Mouse (Mus musculus) fibroblast of lung, adult 2 months (primary cell): Measurements from ENCODE around the gene Mfsd10.
"Not testable (repeated sequence)": the region's sequence is repeated elsewhere in the genome, so short reads cannot be mapped to it uniquely, and the experiment has no call there.

Experiments
- DNase-seq: peaks from one replicate; pipeline ENCODE4 v3.0.0-alpha.2; 2011; ENCODE audit warnings: low read depth

The Mfsd10 gene

DNA sequence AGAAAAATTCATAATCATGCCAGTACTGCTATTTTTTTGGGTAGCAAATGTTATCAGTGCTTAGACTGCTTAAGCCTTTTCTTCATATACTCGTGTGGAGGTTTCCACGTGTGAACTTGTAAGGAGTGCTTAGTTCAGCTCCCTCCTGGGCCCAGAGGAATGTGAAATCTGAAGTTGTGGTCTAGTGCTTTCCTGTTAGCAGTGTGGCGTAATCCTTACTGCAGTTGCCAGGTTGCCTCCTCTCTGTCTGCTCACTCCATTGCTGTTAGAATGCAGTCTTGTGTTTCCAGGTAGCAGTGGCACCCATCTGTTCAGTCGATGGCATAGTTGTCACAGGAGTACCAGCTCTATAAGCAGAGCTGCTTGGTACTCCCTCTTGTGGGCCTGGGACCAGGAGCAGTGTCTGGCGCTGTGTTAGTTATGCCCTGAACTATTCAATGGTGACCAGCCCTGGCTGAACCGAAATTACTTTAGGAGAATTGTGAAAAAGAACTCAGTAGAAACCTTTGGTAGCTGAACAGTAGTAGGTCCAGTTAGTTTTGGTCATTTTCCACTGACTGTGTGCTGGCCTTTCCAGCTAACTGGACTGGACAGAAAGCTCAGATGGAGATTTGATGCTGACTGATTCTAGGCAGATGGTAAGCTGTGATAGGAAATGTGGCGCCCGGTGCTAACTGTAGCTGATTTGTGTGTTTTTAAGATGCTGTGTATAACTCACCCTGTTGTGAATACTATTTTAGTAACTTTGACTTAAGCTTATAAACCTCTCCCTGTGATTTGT lies 29.7 kb downstream of the Mfsd10 start:
- peak; percentile 57 for DNase-seq

GRCm38 (mm10) chr5:34604576-34604975 lies 32.4 kb downstream of the Mfsd10 start:
- DNase-seq = no peak

DNA sequence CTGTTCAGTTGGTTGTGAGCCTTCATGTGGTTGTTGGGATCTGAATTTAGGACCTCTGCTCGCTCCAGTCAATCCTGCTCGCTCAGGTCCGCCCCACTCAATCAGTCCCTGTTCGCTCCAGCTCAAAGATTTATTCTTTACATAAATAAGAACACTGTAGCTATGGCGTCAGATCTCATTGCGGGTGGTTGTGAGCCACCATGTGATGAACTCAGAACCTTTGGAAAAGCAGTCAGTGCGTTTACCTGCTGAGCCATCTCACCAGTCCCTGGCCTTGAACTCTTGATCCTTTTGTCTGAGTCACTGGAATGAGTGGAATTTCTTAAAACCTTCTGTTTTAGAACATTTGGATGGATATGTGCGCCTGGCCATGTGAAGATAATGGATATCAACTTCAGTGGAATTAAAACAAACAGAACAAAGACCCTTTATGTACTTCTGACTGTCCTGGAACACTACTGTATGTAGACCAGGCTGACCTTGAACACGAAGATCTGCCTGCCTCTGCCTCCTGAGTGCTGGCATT lies 43.7 kb downstream of the Mfsd10 start:
- DNase-seq = no peak

GRCm38 (mm10) chr5:34592666-34593065 lies 44.3 kb downstream of the Mfsd10 start:
- no peak for DNase-seq

DNA sequence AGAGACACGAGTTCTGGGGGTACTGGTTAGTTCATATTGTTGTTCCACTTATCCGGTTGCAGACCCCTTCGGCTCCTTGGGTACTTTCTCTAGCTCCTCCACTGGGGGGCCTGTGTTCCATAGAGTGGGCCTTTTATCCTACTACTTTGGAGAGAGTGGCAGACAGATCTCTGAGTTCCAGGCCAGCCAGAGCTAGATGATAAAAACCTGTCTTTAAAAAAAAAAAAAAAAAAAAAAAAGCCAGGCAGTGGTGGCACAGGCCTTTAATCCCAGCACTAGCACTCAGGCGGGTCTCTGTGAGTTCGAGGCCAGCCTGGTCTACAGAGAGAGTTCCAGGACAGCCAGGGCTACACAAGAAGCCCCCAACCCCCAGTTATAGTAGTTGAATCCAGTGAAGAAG lies 44.8 kb downstream of the Mfsd10 start:
- DNase-seq = not testable (repeated sequence)

- DNase-seq = no peak
Measured at GRCm38 (mm10) chr5:34591388-34592004, 45.5 kb downstream of the Mfsd10 start.

DNA sequence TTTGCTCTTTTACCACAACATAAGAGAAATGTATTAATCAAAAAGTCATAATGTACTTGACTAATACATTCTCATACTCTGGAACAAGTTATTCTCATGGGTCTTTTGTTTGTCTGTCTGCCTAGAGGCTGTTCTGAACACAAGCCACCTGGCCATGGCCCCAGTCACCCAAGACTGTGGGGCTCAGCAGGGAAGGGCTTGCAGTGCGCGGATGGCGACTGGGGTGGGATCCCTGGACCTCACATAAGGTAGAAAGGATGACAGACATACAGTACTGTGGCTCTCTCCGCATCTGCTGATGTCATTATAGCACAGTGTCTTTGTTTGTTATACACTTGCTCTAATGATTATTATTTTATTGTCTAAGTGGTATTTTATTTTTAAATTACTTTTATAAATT lies 46.3 kb downstream of the Mfsd10 start:
- no peak for DNase-seq

DNA sequence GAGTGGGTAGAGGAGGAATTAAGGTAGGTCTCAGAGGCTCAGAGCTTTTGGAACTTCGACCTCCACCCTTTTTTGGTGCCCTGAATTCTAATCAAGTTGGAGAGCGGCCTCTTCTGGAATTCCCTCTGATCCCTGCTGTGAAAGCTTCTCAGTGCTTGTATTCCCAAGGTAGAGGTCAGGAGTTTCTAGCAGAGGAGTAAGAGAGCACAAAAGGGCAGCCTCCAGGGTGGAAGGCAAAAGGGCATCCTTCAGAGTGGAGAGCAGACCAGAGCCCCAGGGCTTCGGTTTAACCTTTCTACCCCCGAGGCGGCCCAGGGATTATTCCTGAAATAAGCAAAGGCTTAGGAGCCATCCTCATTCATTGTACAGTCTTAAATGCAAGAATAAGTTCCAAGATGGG lies 47.0 kb downstream of the Mfsd10 start:
- no peak for DNase-seq

- no peak for DNase-seq
Measured at GRCm38 (mm10) chr5:34587881-34588280, 49.1 kb downstream of the Mfsd10 start.

GRCm38 (mm10) chr5:34585216-34585615 lies 51.8 kb downstream of the Mfsd10 start:
- no peak for DNase-seq
